Mouse (Mus musculus): Measurements from ENCODE around the gene Skp1a. TPM values are rescaled to one million over a fixed set of nuclear protein-coding genes. Genes with fewer than 3 reads are reported as not detected.

Skp1a gene
- polyA plus RNA-seq, 1 experiment from 2014 or later: 926 TPM

Other genes with a start within 250 kb of the Skp1a start
- gene Ube2b, start 231.2 kb upstream of the Skp1a start, polyA plus RNA-seq (2015; fragmentation: Nextera tagmentation; extraction: Ambion mirVana): 252 and 263 TPM in 2 replicates
- 12.7 and 13.4 TPM in 2 replicates for gene Cdkl3, start 227.8 kb upstream of the Skp1a start, polyA plus RNA-seq (2015; fragmentation: Nextera tagmentation; extraction: Ambion mirVana)
- 78.4 and 81.1 TPM in 2 replicates for gene Ppp2ca, start 133.3 kb upstream of the Skp1a start, polyA plus RNA-seq (2015; fragmentation: Nextera tagmentation; extraction: Ambion mirVana)
- gene Olfr1373, start 86.5 kb upstream of the Skp1a start, polyA plus RNA-seq (2015; fragmentation: Nextera tagmentation; extraction: Ambion mirVana): not detected in 2 replicates
- gene Olfr1371, start 18.0 kb upstream of the Skp1a start, polyA plus RNA-seq (2015; fragmentation: Nextera tagmentation; extraction: Ambion mirVana): not detected in 2 replicates
- gene Tcf7, start 51.0 kb downstream of the Skp1a start, polyA plus RNA-seq (2015; fragmentation: Nextera tagmentation; extraction: Ambion mirVana): 8.0 and 8.5 TPM in 2 replicates
- 240 and 244 TPM in 2 replicates for gene Vdac1, start 128.9 kb downstream of the Skp1a start, polyA plus RNA-seq (2015; fragmentation: Nextera tagmentation; extraction: Ambion mirVana)
- gene 9530068E07Rik, start 164.4 kb downstream of the Skp1a start, polyA plus RNA-seq (2015; fragmentation: Nextera tagmentation; extraction: Ambion mirVana): 192 and 205 TPM in 2 replicates

Measured in limb, embryonic 13.5 days (tissue).